Mouse (Mus musculus) kidney, embryonic 14.5 days (tissue): ENCODE measurements at regions not wholly inside any gene's neighbourhood (a gene's known extent, or its start where the extent isn't known, plus 50 kb on each side); places are given as distances from the start of the nearest gene placed in this dataset.
A peak's percentile ranks its signal among the peaks of the same experiment; 100 is the strongest.

Experiments
- ATAC-seq: fragments of 200-750 bp; cut with Nextera tagmentation; 2 replicates; pipeline ENCODE4 v1.8.0; 2017; ENCODE audit warnings: moderate number of reproducible peaks, mild to moderate bottlenecking, moderate TSS enrichment, moderate library complexity; ENCODE audit not compliant: low FRiP score, low TSS enrichment
- H3K27ac ChIP-seq: fragments of 300-500 bp; sonication (generic); 2 replicates; pipeline ENCODE4 v1.5.1; 2014; ENCODE audit warnings: low read depth, mild to moderate bottlenecking, low read length, moderate library complexity, mixed read lengths
- H3K27me3 ChIP-seq: fragments of 300-500 bp; sonication (generic); 2 replicates; pipeline ENCODE4 v1.6.1; 2014; ENCODE audit warnings: mild to moderate bottlenecking, low read length; ENCODE audit not compliant: control insufficient read depth, insufficient read depth
- H3K36me3 ChIP-seq: fragments of 300-500 bp; sonication (generic); 2 replicates; pipeline ENCODE4 v1.6.1; 2014; ENCODE audit warnings: low read length, mixed read lengths; ENCODE audit not compliant: control insufficient read depth, insufficient read depth
- H3K4me1 ChIP-seq: fragments of 300-500 bp; sonication (generic); 2 replicates; pipeline ENCODE4 v1.6.1; 2014; ENCODE audit warnings: low read length, mixed read lengths; ENCODE audit not compliant: control insufficient read depth, insufficient read depth
- H3K4me2 ChIP-seq: fragments of 300-500 bp; sonication (generic); replicated peaks from 2 replicates; pipeline ENCODE4 v1.6.1; 2014; ENCODE audit warnings: low read depth, mild to moderate bottlenecking, low read length
- H3K4me3 ChIP-seq: fragments of 300-500 bp; sonication (generic); 2 replicates; pipeline ENCODE4 v1.5.1; 2014; ENCODE audit warnings: mild to moderate bottlenecking, low read length
- H3K9ac ChIP-seq: fragments of 300-500 bp; sonication (generic); 2 replicates; pipeline ENCODE4 v1.6.1; 2014; ENCODE audit warnings: low read depth, mild to moderate bottlenecking, low read length, moderate library complexity
- H3K9me3 ChIP-seq: fragments of 300-500 bp; sonication (generic); 2 replicates; pipeline ENCODE4 v1.6.1; 2016; ENCODE audit warnings: low read length; ENCODE audit not compliant: control insufficient read depth
- WGBS: fragments of 180-500 bp; shearing (Covaris S2); extraction: QIAGEN DNeasy Blood & Tissue Kit; methylation state at CpG from one replicate; pipeline ENCODE4 v1.1.7; 2014; 5-methylcytosine and 5-hydroxymethylcytosine counted together

GRCm38 (mm10) chr5:101032968-101033367 is 187.5 kb downstream of the Gpat3 start:
- WGBS, result 74% methylated on average over 16 of the region's 16 CpGs
- H3K36me3 ChIP-seq, result no peaks in the 10 kb centered on the region

GRCm38 (mm10) chr5:101032147-101032900 is 186.8 kb downstream of the Gpat3 start:
- no peak for ATAC-seq
- no peaks in the 10 kb centered on the region for H3K4me1 ChIP-seq
- WGBS, result 57% methylated on average over 12 of the region's 12 CpGs
- H3K9me3 ChIP-seq, result no peaks in the 10 kb centered on the region
- no peaks in the 10 kb centered on the region for H3K27me3 ChIP-seq
- no peak overlapping the region for H3K27ac ChIP-seq
- H3K36me3 ChIP-seq, result no peaks in the 10 kb centered on the region
- H3K4me3 ChIP-seq, result no peak overlapping the region
- H3K4me2 ChIP-seq, result no peak overlapping the region
- no peak overlapping the region for H3K9ac ChIP-seq

More at GRCm38 (mm10) chr5:101032968-101033367, 187.5 kb downstream of the Gpat3 start:
- ATAC-seq, result no peak
- no peak overlapping the region for H3K9ac ChIP-seq
- no peak overlapping the region for H3K4me2 ChIP-seq
- H3K9me3 ChIP-seq, result no peaks in the 10 kb centered on the region
- no peaks in the 10 kb centered on the region for H3K4me1 ChIP-seq
- H3K27ac ChIP-seq, result no peak overlapping the region
- no peak overlapping the region for H3K4me3 ChIP-seq
- no peaks in the 10 kb centered on the region for H3K27me3 ChIP-seq

- ATAC-seq, result no peak
Measured at GRCm38 (mm10) chr5:101024796-101025195, 179.3 kb downstream of the Gpat3 start.

GRCm38 (mm10) chr5:101023784-101024183 is 178.3 kb downstream of the Gpat3 start:
- no peak overlapping the region for H3K9ac ChIP-seq
- no peaks in the 10 kb centered on the region for H3K36me3 ChIP-seq
- no peak overlapping the region for H3K4me2 ChIP-seq
- no peak for ATAC-seq
- H3K4me3 ChIP-seq, result no peak overlapping the region
- no peak overlapping the region for H3K27ac ChIP-seq
- WGBS, result 78% methylated on average over 8 of the region's 8 CpGs
- no peaks in the 10 kb centered on the region for H3K9me3 ChIP-seq
- H3K4me1 ChIP-seq, result no peaks in the 10 kb centered on the region
- H3K27me3 ChIP-seq, result no peaks in the 10 kb centered on the region

More at GRCm38 (mm10) chr5:101024796-101025195, 179.3 kb downstream of the Gpat3 start:
- H3K4me2 ChIP-seq, result no peak overlapping the region
- no peaks in the 10 kb centered on the region for H3K4me1 ChIP-seq
- H3K27ac ChIP-seq, result no peak overlapping the region
- H3K9ac ChIP-seq, result no peak overlapping the region
- no peaks in the 10 kb centered on the region for H3K27me3 ChIP-seq
- H3K36me3 ChIP-seq, result no peaks in the 10 kb centered on the region
- no peaks in the 10 kb centered on the region for H3K9me3 ChIP-seq
- WGBS, result 76% methylated on average over 5 of the region's 5 CpGs
- no peak overlapping the region for H3K4me3 ChIP-seq

GRCm38 (mm10) chr5:101020784-101021183 is 175.3 kb downstream of the Gpat3 start:
- H3K9me3 ChIP-seq, result no peaks in the 10 kb centered on the region
- 9% methylated on average over 11 of the region's 11 CpGs for WGBS
- no peak overlapping the region for H3K4me2 ChIP-seq
- no peak overlapping the region for H3K27ac ChIP-seq
- ATAC-seq, result peak; percentile 88; the same call in 1 of the 2 replicates
- H3K27me3 ChIP-seq, result no peaks in the 10 kb centered on the region
- H3K4me3 ChIP-seq, result no peak overlapping the region
- no peaks in the 10 kb centered on the region for H3K36me3 ChIP-seq
- no peaks in the 10 kb centered on the region for H3K4me1 ChIP-seq
- H3K9ac ChIP-seq, result 0 out of 2 replicates have a peak overlapping the region, but pooled peaks have one; percentile 12

- Histone ChIP-seq H3K9ac (no peak overlapping the region), H3K4me1 (no peaks in the 10 kb centered on the region), H3K27me3 (no peaks in the 10 kb centered on the region), H3K9me3 (no peaks in the 10 kb centered on the region), H3K27ac (no peak overlapping the region), H3K36me3 (no peaks in the 10 kb centered on the region), H3K4me2 (no peak overlapping the region), H3K4me3 (no peak overlapping the region)
- ATAC-seq, result no peak
- 79% methylated on average over 5 of the region's 5 CpGs for WGBS
Measured at GRCm38 (mm10) chr5:101013844-101014243, 168.3 kb downstream of the Gpat3 start.

GRCm38 (mm10) chr5:101005216-101005615 is 159.7 kb downstream of the Gpat3 start:
- Histone ChIP-seq H3K9ac (no peak overlapping the region), H3K4me3 (no peak overlapping the region), H3K4me1 (no peaks in the 10 kb centered on the region), H3K27me3 (no peaks in the 10 kb centered on the region), H3K27ac (no peak overlapping the region), H3K4me2 (no peak overlapping the region), H3K36me3 (no peaks in the 10 kb centered on the region), H3K9me3 (no peaks in the 10 kb centered on the region)
- no peak for ATAC-seq
- WGBS, result 75% methylated on average over 3 of the region's 3 CpGs

- Histone ChIP-seq H3K27me3 (no peaks in the 10 kb centered on the region), H3K9ac (no peak overlapping the region), H3K4me2 (no peak overlapping the region), H3K4me3 (no peak overlapping the region), H3K36me3 (no peaks in the 10 kb centered on the region), H3K27ac (no peak overlapping the region), H3K4me1 (no peaks in the 10 kb centered on the region), H3K9me3 (no peaks in the 10 kb centered on the region)
- 79% methylated on average over 6 of the region's 6 CpGs for WGBS
- no peak for ATAC-seq
Measured at GRCm38 (mm10) chr5:101000436-101000835, 154.9 kb downstream of the Gpat3 start.

- no peaks in the 10 kb centered on the region for H3K9me3 ChIP-seq
- no peaks in the 10 kb centered on the region for H3K36me3 ChIP-seq
- H3K9ac ChIP-seq, result no peak overlapping the region
- H3K4me3 ChIP-seq, result no peak overlapping the region
- H3K4me2 ChIP-seq, result no peak overlapping the region
- H3K27me3 ChIP-seq, result no peaks in the 10 kb centered on the region
- WGBS, result 82% methylated on average over 2 of the region's 2 CpGs
- no peak overlapping the region for H3K27ac ChIP-seq
- H3K4me1 ChIP-seq, result no peaks in the 10 kb centered on the region
- no peak for ATAC-seq
Measured at GRCm38 (mm10) chr5:100992365-100992764, 146.9 kb downstream of the Gpat3 start.
